Mouse (Mus musculus) liver, embryonic 11.5 days (tissue): ENCODE results near the gene Fam160a2. TPM values are rescaled to one million over a fixed set of nuclear protein-coding genes. Genes with fewer than 3 reads are reported as not detected.

Source experiments
- ATAC-seq: fragments of 200-750 bp; cut with Nextera tagmentation; replicated peaks from 2 replicates; pipeline ENCODE4 v1.8.0; 2017; ENCODE audit warnings: moderate number of reproducible peaks, mild to moderate bottlenecking, moderate TSS enrichment, moderate library complexity; ENCODE audit not compliant: low FRiP score
- DNase-seq: peaks from one replicate; pipeline ENCODE4 v3.0.0-alpha.2; 2017; ENCODE audit warnings: low spot score
- H3K27ac ChIP-seq: fragments of 300-500 bp; sonication (generic); 2 replicates; pipeline ENCODE4 v1.5.1; 2014; ENCODE audit warnings: mild to moderate bottlenecking, low read depth, low read length, control low read depth
- H3K27me3 ChIP-seq: fragments of 300-500 bp; sonication (generic); replicated peaks from 2 replicates; pipeline ENCODE4 v1.6.1; 2014; ENCODE audit warnings: low read length, mixed read lengths; ENCODE audit not compliant: control insufficient read depth, insufficient read depth
- H3K36me3 ChIP-seq: fragments of 300-500 bp; sonication (generic); 2 replicates; pipeline ENCODE4 v1.6.1; 2014; ENCODE audit warnings: mild to moderate bottlenecking, low read length, moderate library complexity, mixed read lengths; ENCODE audit not compliant: control insufficient read depth, insufficient read depth
- H3K4me1 ChIP-seq: fragments of 300-500 bp; sonication (generic); replicated peaks from 2 replicates; pipeline ENCODE4 v1.6.1; 2014; ENCODE audit warnings: low read length, mixed read lengths; ENCODE audit not compliant: control insufficient read depth, insufficient read depth
- H3K4me2 ChIP-seq: fragments of 300-500 bp; sonication (generic); 2 replicates; pipeline ENCODE4 v1.6.1; 2014; ENCODE audit warnings: mild to moderate bottlenecking, control low read depth, moderate library complexity
- H3K4me3 ChIP-seq: fragments of 300-500 bp; sonication (generic); 2 replicates; pipeline ENCODE4 v1.5.1; 2014; ENCODE audit warnings: low read depth, low read length, control low read depth
- H3K9ac ChIP-seq: fragments of 300-500 bp; sonication (generic); 2 replicates; pipeline ENCODE4 v1.6.1; 2014; ENCODE audit warnings: low read depth, low read length, control low read depth
- H3K9me3 ChIP-seq: fragments of 300-500 bp; sonication (generic); 2 replicates; pipeline ENCODE4 v1.6.1; 2016; ENCODE audit warnings: low read length, inconsistent platforms, mixed read lengths; ENCODE audit not compliant: control insufficient read depth
- WGBS: fragments of 180-500 bp; shearing (Covaris S2); extraction: QIAGEN DNeasy Blood & Tissue Kit; methylation state at CpG from one replicate; pipeline ENCODE4 v1.1.7; 2014; 5-methylcytosine and 5-hydroxymethylcytosine counted together
- polyA plus RNA-seq: library from polyadenylated mRNA; unstranded; fragments of >200 nt; fragmentation: Nextera tagmentation; extraction: Ambion mirVana; gene quantifications from 2 replicates; pipeline ENCODE4 v1.2.1, GENCODE M21; 2014

The Fam160a2 gene
- polyA plus RNA-seq: 28.7 and 31.0 TPM in 2 replicates

GRCm38 (mm10) chr7:105399935-105400624, at the start of gene Fam160a2:
Gene Fam160a2, minus strand, starts transcription at chr7:105400054.
- DNase-seq: peak; percentile 100
- ATAC-seq: peak; percentile 97
- Histone ChIP-seq H3K27me3 (no peaks in the 10 kb centered on the region), H3K9ac (peak within 1 kb of the TSS; percentile 81), H3K9me3 (no peaks in the 10 kb centered on the region), H3K4me1 (peaks cover 7% of the 10 kb centered on the region; the same call in 1 of the 2 replicates), H3K27ac (peak within 1 kb of the TSS; percentile 75), H3K4me3 (peak within 1 kb of the TSS; percentile 84), H3K36me3 (no peaks in the 10 kb centered on the region), H3K4me2 (peak within 1 kb of the TSS; percentile 90)
- WGBS: under 1% methylated on average over 53 of the region's 55 CpGs

- H3K4me3 ChIP-seq: no peak overlapping the region
- ATAC-seq: no peak
- H3K27me3 ChIP-seq: no peaks in the 10 kb centered on the region
- H3K9me3 ChIP-seq: no peaks in the 10 kb centered on the region
- WGBS: 57% methylated on average over 3 of the region's 3 CpGs
- H3K9ac ChIP-seq: no peak overlapping the region
- H3K4me1 ChIP-seq: no peaks in the 10 kb centered on the region
- H3K36me3 ChIP-seq: no peaks in the 10 kb centered on the region
- no peak for DNase-seq
- no peak overlapping the region for H3K27ac ChIP-seq
- no peak overlapping the region for H3K4me2 ChIP-seq
These were observed 45.2 kb upstream of the Fam160a2 start for GRCm38 (mm10) chr7:105445076-105445475.

DNA sequence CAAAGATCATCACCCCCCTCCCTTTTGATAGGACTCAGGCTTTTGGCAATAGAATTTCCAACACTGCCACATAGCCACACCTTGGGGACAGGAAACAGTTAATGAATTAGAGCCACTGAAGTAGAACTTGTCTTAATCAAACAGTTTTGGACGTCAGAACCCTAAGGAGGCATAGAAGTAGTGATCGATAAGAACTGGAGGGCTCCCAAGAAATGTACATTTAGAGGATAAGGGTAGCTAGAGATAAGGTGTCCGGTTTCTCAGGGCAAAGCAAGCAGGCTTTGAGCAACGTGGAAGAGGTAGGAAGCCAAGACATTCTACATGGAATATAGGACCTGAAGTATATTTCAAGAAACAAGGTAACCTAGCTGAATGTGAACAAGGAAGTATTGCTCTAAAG, 41.6 kb upstream of the Fam160a2 start:
- Histone ChIP-seq H3K4me1 (no peaks in the 10 kb centered on the region), H3K4me3 (no peak overlapping the region), H3K27me3 (no peaks in the 10 kb centered on the region), H3K9ac (no peak overlapping the region), H3K36me3 (no peaks in the 10 kb centered on the region), H3K4me2 (no peak overlapping the region), H3K9me3 (no peaks in the 10 kb centered on the region), H3K27ac (no peak overlapping the region)
- 48% methylated on average over 4 of the region's 4 CpGs for WGBS
- DNase-seq: no peak
- ATAC-seq: no peak

GRCm38 (mm10) chr7:105437979-105438772, 38.3 kb upstream of the Fam160a2 start:
- no peak for ATAC-seq

GRCm38 (mm10) chr7:105434798-105435197, 34.9 kb upstream of the Fam160a2 start:
- Histone ChIP-seq H3K9ac (no peak overlapping the region), H3K4me3 (no peak overlapping the region), H3K36me3 (no peaks in the 10 kb centered on the region), H3K9me3 (no peaks in the 10 kb centered on the region), H3K27me3 (no peaks in the 10 kb centered on the region), H3K4me1 (no peaks in the 10 kb centered on the region), H3K27ac (no peak overlapping the region), H3K4me2 (no peak overlapping the region)
- ATAC-seq: no peak
- WGBS: 61% methylated on average over 22 of the region's 22 CpGs
- no peak for DNase-seq

More at GRCm38 (mm10) chr7:105437979-105438772, 38.3 kb upstream of the Fam160a2 start:
- H3K4me3 ChIP-seq: no peak overlapping the region
- no peaks in the 10 kb centered on the region for H3K9me3 ChIP-seq
- H3K27ac ChIP-seq: no peak overlapping the region
- no peak overlapping the region for H3K9ac ChIP-seq
- H3K4me2 ChIP-seq: no peak overlapping the region
- H3K36me3 ChIP-seq: no peaks in the 10 kb centered on the region
- 70% methylated on average over 7 of the region's 7 CpGs for WGBS
- no peaks in the 10 kb centered on the region for H3K4me1 ChIP-seq
- DNase-seq: no peak
- H3K27me3 ChIP-seq: no peaks in the 10 kb centered on the region

- ATAC-seq: no peak
- Histone ChIP-seq H3K27ac (no peak overlapping the region), H3K4me2 (no peak overlapping the region), H3K9ac (no peak overlapping the region), H3K4me3 (no peak overlapping the region), H3K4me1 (no peaks in the 10 kb centered on the region), H3K36me3 (no peaks in the 10 kb centered on the region), H3K27me3 (no peaks in the 10 kb centered on the region), H3K9me3 (no peaks in the 10 kb centered on the region)
- WGBS: 78% methylated on average over 17 of the region's 17 CpGs
- no peak for DNase-seq
These were observed 34.0 kb upstream of the Fam160a2 start for GRCm38 (mm10) chr7:105433859-105434258.

GRCm38 (mm10) chr7:105432058-105432457, 32.2 kb upstream of the Fam160a2 start:
- no peaks in the 10 kb centered on the region for H3K9me3 ChIP-seq
- DNase-seq (no peak), ATAC-seq (no peak)
- H3K4me1 ChIP-seq: no peaks in the 10 kb centered on the region
- H3K4me3 ChIP-seq: no peak overlapping the region
- H3K27me3 ChIP-seq: no peaks in the 10 kb centered on the region
- H3K36me3 ChIP-seq: no peaks in the 10 kb centered on the region
- no peak overlapping the region for H3K9ac ChIP-seq
- no peak overlapping the region for H3K27ac ChIP-seq
- no peak overlapping the region for H3K4me2 ChIP-seq
- WGBS: 57% methylated on average over 1 of the region's 1 CpGs

DNA sequence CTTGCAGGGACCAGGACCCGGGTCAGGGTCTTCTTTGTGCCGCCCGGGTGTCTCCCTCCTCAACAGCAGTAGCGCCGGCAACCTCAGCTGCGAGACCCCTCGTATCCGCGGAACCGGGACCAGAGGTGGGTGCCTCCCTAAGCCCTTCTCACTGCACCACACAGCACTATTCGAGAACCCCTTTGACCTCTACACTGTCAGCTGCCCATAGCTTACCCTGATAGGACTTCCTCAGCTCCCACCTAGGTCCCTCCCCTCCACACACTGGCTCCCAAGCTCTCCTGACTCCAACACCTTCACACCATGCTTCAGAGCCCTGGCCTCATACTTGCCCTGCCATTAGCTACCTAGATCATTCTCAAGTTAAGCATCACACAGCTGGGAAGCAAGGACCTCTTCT, 26.2 kb upstream of the Fam160a2 start:
- peak overlapping the region; percentile 26 for H3K4me3 ChIP-seq
- no peaks in the 10 kb centered on the region for H3K36me3 ChIP-seq
- DNase-seq: no peak
- H3K4me2 ChIP-seq: peak overlapping the region; percentile 55
- H3K27me3 ChIP-seq: peaks cover 31% of the 10 kb centered on the region
- H3K9me3 ChIP-seq: no peaks in the 10 kb centered on the region
- H3K9ac ChIP-seq: no peak overlapping the region
- no peak overlapping the region for H3K27ac ChIP-seq
- no peaks in the 10 kb centered on the region for H3K4me1 ChIP-seq
- peak; percentile 45 for ATAC-seq
- WGBS: 7% methylated on average over 10 of the region's 11 CpGs
